Mouse (Mus musculus): ENCODE results near the gene Gm7714.
"Not testable (repeated sequence)": the region's sequence is repeated elsewhere in the genome, so short reads cannot be mapped to it uniquely, and the experiment has no call there.

The Gm7714 gene

GRCm38 (mm10) chr5:88268619-88269018, at the start of gene Gm7714:
Gene Gm7714 (plus strand): TSS chr5:88268919.
- in situ Hi-C loops (cut with MboI, MseI), result no loop called here

GRCm38 (mm10) chr5:88256475-88256874, 12.2 kb upstream of the Gm7714 start:
- in situ Hi-C loops (cut with MboI, MseI), result no loop called here

GRCm38 (mm10) chr5:88311307-88311706, 42.6 kb downstream of the Gm7714 start:
- in situ Hi-C loops (cut with MboI, MseI), result not testable (repeated sequence)

DNA sequence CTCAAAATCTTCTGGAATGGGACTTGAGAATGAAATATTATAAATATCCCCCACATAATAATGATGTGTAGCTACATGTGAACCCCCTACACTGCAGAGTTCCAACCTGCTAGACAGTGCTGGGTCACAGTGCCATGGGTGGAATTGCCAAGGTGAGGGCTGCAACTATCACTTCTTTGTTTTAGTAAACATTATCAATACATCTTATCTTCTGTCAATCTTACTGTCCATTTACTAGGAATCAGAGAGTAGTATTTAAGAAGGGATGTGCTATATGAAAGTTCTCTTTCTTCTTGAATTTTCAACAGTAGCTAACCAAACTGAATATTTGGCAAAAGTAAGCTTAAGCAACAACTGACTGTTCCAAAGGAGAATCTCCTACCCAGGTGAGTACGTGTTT, 48.3 kb downstream of the Gm7714 start, which contains the start of gene Prol1:
TSS of gene Prol1 (plus strand) at position 301 of the 400 bp plus-strand sequence.
- in situ Hi-C loops (cut with MboI, MseI), result no loop called here
